Comparison of ENCODE assay signal across 9 mouse cellular contexts in genomic region chr16:95862621-95863020, GRCm38 (mm10).
A peak's percentile ranks its signal among the peaks of the same experiment; 100 is the strongest.
DNase-seq lines count a peak whose midpoint lies in the region; ATAC-seq and TF ChIP-seq lines count a peak whose summit lies in the region.
"Had no signal": no experiment of that assay in that cellular context is flagged by ENCODE, and none has a peak within 500 bp of the region (broad histone marks: within the 10 kb centered on the region; RNA-seq: fewer than 3 reads in every experiment).

No protein-coding gene starts in this region.

- no peaks in the 10 kb centered on the region for H3K27me3 ChIP-seq in forebrain, embryonic 10.5 days (ENCODE audit: poor library complexity, severe bottlenecking)
- no peaks in the 10 kb centered on the region for H3K27me3 ChIP-seq in forebrain, embryonic 14.5 days (replicated peaks; ENCODE audit: control insufficient read depth, insufficient read depth, low read length)
- H3K27me3 ChIP-seq in liver, adult 2 months (ENCODE audit: control insufficient read depth, insufficient read depth, low read length), result no peaks in the 10 kb centered on the region
- no peaks in the 10 kb centered on the region for H3K27me3 ChIP-seq in stomach, postnatal 0 days (ENCODE audit: control insufficient read depth, insufficient read depth, low read length)
- H3K27me3 ChIP-seq in midbrain, embryonic 13.5 days, result no peaks in the 10 kb centered on the region
- no peaks in the 10 kb centered on the region for H3K27me3 ChIP-seq in midbrain, postnatal 0 days (ENCODE audit: insufficient read depth, low read length)
- H3K27me3 ChIP-seq: CH12.LX had no signal

- H3K79me2 ChIP-seq in liver, adult 2 months (ENCODE audit: control insufficient read depth, insufficient read depth, low read length), result no peaks in the 10 kb centered on the region

- H3K27ac ChIP-seq in forebrain, embryonic 10.5 days, result 0 out of 2 replicates have a peak overlapping the region, but pooled peaks have one; percentile 31
- H3K27ac ChIP-seq in forebrain, embryonic 14.5 days (ENCODE audit: low read depth, low read length), result no peak overlapping the region
- H3K27ac ChIP-seq in liver, adult 2 months (replicated peaks; ENCODE audit: insufficient read depth, low read depth, low read length), result peak overlapping the region; percentile 87
- H3K27ac ChIP-seq in stomach, postnatal 0 days (replicated peaks), result no peak overlapping the region
- no peak overlapping the region for H3K27ac ChIP-seq in midbrain, embryonic 13.5 days
- H3K27ac ChIP-seq in midbrain, postnatal 0 days (ENCODE audit: low read depth, low read length), result no peak overlapping the region

- no peak for TF ChIP-seq EP300 in stomach, postnatal 0 days (optimal IDR thresholded peaks at IDR 0.05)

- WGBS in forebrain, embryonic 10.5 days, result 83% methylated on average over 3 of the region's 3 CpGs
- 88% methylated on average over 3 of the region's 3 CpGs for WGBS in forebrain, embryonic 14.5 days
- 74% methylated on average over 3 of the region's 3 CpGs for WGBS in liver, adult 2 months
- 65% methylated on average over 3 of the region's 3 CpGs for WGBS in stomach, postnatal 0 days
- 86% methylated on average over 3 of the region's 3 CpGs for WGBS in midbrain, embryonic 13.5 days
- 84% methylated on average over 3 of the region's 3 CpGs for WGBS in midbrain, postnatal 0 days

- no peak overlapping the region for H3K9ac ChIP-seq in forebrain, embryonic 14.5 days (ENCODE audit: low read length)
- no peak overlapping the region for H3K9ac ChIP-seq in liver, adult 2 months (ENCODE audit: low read depth, low read length)
- no peak overlapping the region for H3K9ac ChIP-seq in stomach, postnatal 0 days (ENCODE audit: low read length)
- H3K9ac ChIP-seq in midbrain, embryonic 13.5 days (replicated peaks), result no peak overlapping the region
- H3K9ac ChIP-seq in midbrain, postnatal 0 days (replicated peaks; ENCODE audit: low read length, poor library complexity, severe bottlenecking), result no peak overlapping the region

- ATAC-seq in forebrain, embryonic 14.5 days, result no peak
- peak; percentile 53; the same call in 1 of the 2 replicates for ATAC-seq in stomach, postnatal 0 days (ENCODE audit: low FRiP score, low TSS enrichment)
- ATAC-seq in midbrain, embryonic 13.5 days, result no peak
- no peak for ATAC-seq in midbrain, postnatal 0 days (ENCODE audit: low FRiP score)

- intact Hi-C loops in heart, postnatal 14 days (cut with DNase I), result loop anchor here (5.0 kb wide), 1 partner anchor 115 kb away; no protein-coding TSS in a partner anchor

- no peaks in the 10 kb centered on the region for H3K9me3 ChIP-seq in forebrain, embryonic 10.5 days
- no peaks in the 10 kb centered on the region for H3K9me3 ChIP-seq in forebrain, embryonic 14.5 days (replicated peaks; ENCODE audit: control insufficient read depth, low read length)
- H3K9me3 ChIP-seq in stomach, postnatal 0 days (ENCODE audit: control insufficient read depth, low read length), result no peaks in the 10 kb centered on the region
- H3K9me3 ChIP-seq in midbrain, embryonic 13.5 days, result no peaks in the 10 kb centered on the region
- H3K9me3 ChIP-seq in midbrain, postnatal 0 days (ENCODE audit: low read length), result no peaks in the 10 kb centered on the region

- TF ChIP-seq CTCF in liver, adult 2 months (IDR thresholded peaks at IDR 0.05; ENCODE audit: low read depth, low read length), result no peak
- TF ChIP-seq CTCF in stomach, postnatal 0 days (IDR thresholded peaks at IDR 0.05; ENCODE audit: low read depth), result no peak
- TF ChIP-seq CTCF in midbrain, postnatal 0 days (IDR thresholded peaks at IDR 0.05), result no peak

- no peaks in the 10 kb centered on the region for H3K36me3 ChIP-seq in forebrain, embryonic 10.5 days (replicated peaks)
- no peaks in the 10 kb centered on the region for H3K36me3 ChIP-seq in forebrain, embryonic 14.5 days (ENCODE audit: control insufficient read depth, insufficient read depth, low read length)
- H3K36me3 ChIP-seq in liver, adult 2 months (ENCODE audit: control insufficient read depth, insufficient read depth, low read length), result no peaks in the 10 kb centered on the region
- no peaks in the 10 kb centered on the region for H3K36me3 ChIP-seq in stomach, postnatal 0 days (ENCODE audit: control insufficient read depth, insufficient read depth, low read length)
- no peaks in the 10 kb centered on the region for H3K36me3 ChIP-seq in midbrain, embryonic 13.5 days
- no peaks in the 10 kb centered on the region for H3K36me3 ChIP-seq in midbrain, postnatal 0 days (ENCODE audit: insufficient read depth, low read length)

- H3K4me2 ChIP-seq in forebrain, embryonic 14.5 days (ENCODE audit: low read length), result no peak overlapping the region
- H3K4me2 ChIP-seq in stomach, postnatal 0 days (replicated peaks; ENCODE audit: low read depth), result no peak overlapping the region
- H3K4me2 ChIP-seq in midbrain, embryonic 13.5 days (replicated peaks), result no peak overlapping the region
- H3K4me2 ChIP-seq in midbrain, postnatal 0 days (ENCODE audit: low read depth, low read length, poor library complexity, severe bottlenecking), result no peak overlapping the region

- H3K4me3 ChIP-seq in forebrain, embryonic 10.5 days, result no peak overlapping the region
- H3K4me3 ChIP-seq in forebrain, embryonic 14.5 days (ENCODE audit: low read depth, low read length), result no peak overlapping the region
- no peak overlapping the region for H3K4me3 ChIP-seq in liver, adult 2 months (ENCODE audit: insufficient read depth, low read depth, low read length)
- H3K4me3 ChIP-seq in stomach, postnatal 0 days (ENCODE audit: low read depth, low read length), result no peak overlapping the region
- no peak overlapping the region for H3K4me3 ChIP-seq in midbrain, embryonic 13.5 days (replicated peaks)
- H3K4me3 ChIP-seq in midbrain, postnatal 0 days (ENCODE audit: low read depth, low read length), result no peak overlapping the region

- TF ChIP-seq POLR2A in liver, adult 2 months (IDR thresholded peaks at IDR 0.05; ENCODE audit: extremely low read depth, insufficient read depth, low read length), result no peak

- DNase-seq in forebrain, embryonic 10.5 days (ENCODE audit: extremely low spot score, low spot score), result no peak
- no peak for DNase-seq in forebrain, embryonic 14.5 days (ENCODE audit: low spot score)
- DNase-seq in heart, postnatal 14 days, result peak; percentile 50 to 54
- no peak for DNase-seq in liver, adult 2 months (ENCODE audit: extremely low read depth, low read depth, low spot score)
- DNase-seq in stomach, postnatal 0 days (ENCODE audit: low spot score), result peak; percentile 47
- no peak for DNase-seq in neural tube, embryonic 10.5 days (ENCODE audit: extremely low spot score, low spot score)
- DNase-seq in midbrain, postnatal 0 days (ENCODE audit: low spot score), result no peak

- H3K4me1 ChIP-seq in forebrain, embryonic 10.5 days, result no peaks in the 10 kb centered on the region
- no peaks in the 10 kb centered on the region for H3K4me1 ChIP-seq in forebrain, embryonic 14.5 days (ENCODE audit: control insufficient read depth, insufficient read depth, low read length)
- peaks cover 8% of the 10 kb centered on the region for H3K4me1 ChIP-seq in liver, adult 2 months (ENCODE audit: control insufficient read depth, insufficient read depth, low read length)
- no peaks in the 10 kb centered on the region for H3K4me1 ChIP-seq in stomach, postnatal 0 days (replicated peaks; ENCODE audit: control insufficient read depth, insufficient read depth)
- H3K4me1 ChIP-seq in midbrain, embryonic 13.5 days (replicated peaks), result no peaks in the 10 kb centered on the region
- H3K4me1 ChIP-seq in midbrain, postnatal 0 days (ENCODE audit: insufficient read depth, low read length), result no peaks in the 10 kb centered on the region

Comparison
In these comparisons a context has a peak if more than half of its experiments do, and no peak if none do; other contexts are left out.
1. H3K27ac ChIP-seq: peak in forebrain, embryonic 10.5 days (single experiment) and liver, adult 2 months (single experiment); none in forebrain, embryonic 14.5 days (single experiment), stomach, postnatal 0 days (single experiment), midbrain, embryonic 13.5 days (single experiment) and midbrain, postnatal 0 days (single experiment).
2. DNase-seq: peak in heart, postnatal 14 days (2 of 2) and stomach, postnatal 0 days (single experiment); none in forebrain, embryonic 10.5 days (single experiment), forebrain, embryonic 14.5 days (single experiment), liver, adult 2 months (single experiment), neural tube, embryonic 10.5 days (single experiment) and midbrain, postnatal 0 days (single experiment).